In genomic region chr1:21161742-21162141, GRCm38 (mm10) we compare ENCODE assay signal across 7 mouse cellular contexts. TPM values are rescaled to one million over a fixed set of nuclear protein-coding genes. Genes with fewer than 3 reads are reported as not detected.
DNase-seq lines count a peak whose midpoint lies in the region; ATAC-seq lines count a peak whose summit lies in the region.

No protein-coding gene starts in this region.

- no peak overlapping the region for H3K27ac ChIP-seq in hindbrain, embryonic 14.5 days

- H3K9me3 ChIP-seq in hindbrain, embryonic 14.5 days (ENCODE audit: control insufficient read depth, low read length): no peaks in the 10 kb centered on the region

- no peak overlapping the region for H3K4me2 ChIP-seq in hindbrain, embryonic 14.5 days (replicated peaks)

- no peaks in the 10 kb centered on the region for H3K36me3 ChIP-seq in hindbrain, embryonic 14.5 days (replicated peaks; ENCODE audit: control insufficient read depth, insufficient read depth)

- WGBS in hindbrain, embryonic 14.5 days: 16% methylated on average over 5 of the region's 5 CpGs

- DNase-seq in T-cell, adult 2 months (ENCODE audit: low spot score): peak; percentile 53
- DNase-seq in cerebellum, adult 11-12 months: peak; percentile 33
- peak; percentile 80 for DNase-seq in forelimb bud, embryonic 11.5 days (ENCODE audit: low read depth, low spot score)
- DNase-seq in hindbrain, embryonic 14.5 days (ENCODE audit: low spot score): peak; percentile 92
- DNase-seq in layer of hippocampus, postnatal 25 days (ENCODE audit: extremely low spot score in 1 of 2, low spot score in 1 of 2): peak; percentile 59 to 95
- peak; percentile 45 to 74 for DNase-seq in spleen, postnatal 10 days (ENCODE audit: low spot score in 2 of 2)

- H3K4me1 ChIP-seq in hindbrain, embryonic 14.5 days (replicated peaks; ENCODE audit: control insufficient read depth, insufficient read depth, low read length): peaks cover 3% of the 10 kb centered on the region; the same call in 1 of the 2 replicates

- no peak overlapping the region for H3K9ac ChIP-seq in hindbrain, embryonic 14.5 days

- ATAC-seq in hindbrain, embryonic 14.5 days (ENCODE audit: low FRiP score): 0 out of 2 replicates have a peak, but pooled peaks have one; percentile 31
- peak; percentile 75 for ATAC-seq in megakaryocyte progenitor cell, adult 5-6 weeks (replicated peaks; ENCODE audit: poor library complexity)

- H3K4me3 ChIP-seq in hindbrain, embryonic 14.5 days (replicated peaks; ENCODE audit: low read length): no peak overlapping the region

- H3K27me3 ChIP-seq in hindbrain, embryonic 14.5 days (ENCODE audit: control insufficient read depth, insufficient read depth, low read length): no peaks in the 10 kb centered on the region

RNA-seq across cellular contexts. Expression of gene Tmem14a, which starts 56.6 kb away (rescaled TPM):
- polyA plus RNA-seq in hindbrain, embryonic 14.5 days (2014; fragmentation: Nextera tagmentation; extraction: Ambion mirVana): 19.5 and 20.0 TPM in 2 replicates
- total RNA-seq in layer of hippocampus, postnatal 25 days (2021): 10 to 100 TPM; 26.3 to 26.8 TPM
- total RNA-seq in megakaryocyte progenitor cell, adult 5-6 weeks (2015): 1.3 and 3.3 TPM in 2 replicates
- 1.3 and 2.5 TPM in 2 replicates for total RNA-seq in megakaryocyte progenitor cell, adult 5-6 weeks (2017)

Comparison
In these comparisons a context has a peak if more than half of its experiments do, and no peak if none do; other contexts are left out.
1. DNase-seq: peak in every context shown above with its lines; median percentile 92 in hindbrain, embryonic 14.5 days; 80 in forelimb bud, embryonic 11.5 days; 77 in layer of hippocampus, postnatal 25 days; 60 in spleen, postnatal 10 days; 53 in T-cell, adult 2 months; 33 in cerebellum, adult 11-12 months.
2. RNA of gene Tmem14a, which starts 56.6 kb away (total RNA-seq): 26.3 to 26.8 TPM in layer of hippocampus, postnatal 25 days; 1.3 to 3.3 TPM in megakaryocyte progenitor cell, adult 5-6 weeks; every median in the first group is over 4 times any median in the second.